Mouse (Mus musculus) monocyte, adult 2 months (primary cell): ENCODE data around the gene 2610301B20Rik.
"Not testable (repeated sequence)": the region's sequence is repeated elsewhere in the genome, so short reads cannot be mapped to it uniquely, and the experiment has no call there.

ENCODE experiments used
- DNase-seq, 2 experiments: peaks; one replicate each; pipeline ENCODE4 v3.0.0; 2022; ENCODE audit warnings: low spot score in 2 of 2, low read depth in 1 of 2

The 2610301B20Rik gene

GRCm38 (mm10) chr4:10905234-10905801 lies 31.0 kb downstream of the 2610301B20Rik start:
- no peak for DNase-seq

- not testable (repeated sequence) for DNase-seq
Measured at GRCm38 (mm10) chr4:10911417-10911816, 37.1 kb downstream of the 2610301B20Rik start.

- DNase-seq = no peak
Measured at GRCm38 (mm10) chr4:10911909-10912478, 37.7 kb downstream of the 2610301B20Rik start.

GRCm38 (mm10) chr4:10912611-10913301 lies 38.5 kb downstream of the 2610301B20Rik start:
- peak; percentile 58 to 79 for DNase-seq

GRCm38 (mm10) chr4:10913409-10913808 lies 39.1 kb downstream of the 2610301B20Rik start:
- DNase-seq = no peak

DNA sequence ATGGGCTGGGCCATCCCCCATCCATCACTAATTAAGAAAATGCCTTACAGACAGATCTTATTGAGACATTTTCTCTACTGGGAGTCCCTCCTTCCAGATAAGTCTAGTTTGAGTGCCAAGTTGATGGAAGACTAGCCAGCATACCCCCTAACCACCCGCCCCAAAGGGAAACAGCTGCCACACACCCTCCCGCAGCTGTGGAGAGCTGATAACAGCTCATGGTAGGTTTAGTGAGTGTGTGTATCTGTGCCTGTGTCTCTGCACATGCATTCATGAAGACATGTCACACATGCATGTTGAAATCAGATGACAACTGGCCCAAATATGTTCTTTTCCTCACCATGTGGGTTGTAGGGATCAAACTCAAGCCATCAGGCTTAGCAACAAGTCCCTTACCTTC lies 40.5 kb downstream of the 2610301B20Rik start:
- no peak for DNase-seq

DNA sequence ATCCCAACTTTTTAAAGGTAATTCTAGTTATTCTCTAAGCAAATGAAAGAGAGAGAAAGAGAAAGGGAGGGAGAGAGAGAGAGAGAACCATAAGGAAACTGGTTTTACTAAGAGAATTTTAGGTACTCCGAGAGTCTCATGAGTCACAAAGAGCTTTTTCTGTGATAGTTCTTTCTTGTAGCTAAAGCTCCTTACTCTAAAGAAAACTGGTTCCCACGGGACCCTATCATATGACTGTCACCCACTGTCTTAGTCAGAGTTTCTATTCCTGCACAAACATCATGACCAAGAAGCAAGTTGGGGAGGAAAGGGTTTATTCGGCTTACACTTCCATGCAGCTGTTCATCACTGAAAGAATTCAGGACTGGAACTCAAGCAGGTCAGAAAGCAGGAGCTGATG lies 41.0 kb downstream of the 2610301B20Rik start:
- no peak for DNase-seq

DNA sequence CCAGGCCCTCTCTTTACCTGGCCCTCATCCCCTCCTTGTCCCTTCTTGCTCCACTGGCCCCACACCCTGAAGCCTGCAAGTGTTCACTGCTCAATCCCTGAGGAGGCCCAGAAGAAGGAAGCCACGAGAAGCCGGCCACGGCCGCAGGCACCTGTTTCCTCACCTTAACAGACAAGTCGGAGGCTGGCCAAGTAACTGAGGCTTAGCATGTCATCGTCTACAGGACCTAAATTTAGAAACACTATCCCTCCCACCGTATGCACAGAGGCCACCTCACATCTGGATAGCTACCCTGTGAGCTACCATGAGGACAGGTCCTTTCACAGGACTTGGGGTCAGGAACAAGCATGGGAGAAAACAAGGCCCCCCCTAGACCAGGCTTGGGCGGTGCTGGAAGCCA lies 44.1 kb downstream of the 2610301B20Rik start:
- no peak for DNase-seq

GRCm38 (mm10) chr4:10919097-10919496 lies 44.8 kb downstream of the 2610301B20Rik start:
- no peak for DNase-seq

DNA sequence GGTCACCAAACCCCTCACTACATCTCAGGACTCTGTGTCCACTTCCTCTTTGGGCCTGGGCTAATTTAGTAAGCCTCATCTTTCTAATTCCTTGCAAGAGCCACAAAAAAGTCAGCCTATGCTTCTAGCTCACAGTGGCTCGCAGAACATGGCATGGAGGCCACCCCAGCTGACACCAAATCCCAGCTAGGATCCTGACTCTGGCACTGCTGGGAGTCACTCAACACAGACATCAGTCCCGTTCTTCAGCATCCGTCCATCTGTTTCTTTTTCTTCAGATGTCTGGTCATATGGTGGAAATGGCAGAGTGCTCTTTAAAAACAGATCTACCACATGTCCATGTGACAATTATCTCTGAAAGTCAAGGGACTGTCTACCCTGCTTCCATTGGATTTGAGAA lies 45.2 kb downstream of the 2610301B20Rik start:
- no peak for DNase-seq

GRCm38 (mm10) chr4:10919987-10920386 lies 45.7 kb downstream of the 2610301B20Rik start:
- no peak for DNase-seq

- peak in 1 of 2 experiments; percentile 10 for DNase-seq
Measured at GRCm38 (mm10) chr4:10920622-10921021, 46.3 kb downstream of the 2610301B20Rik start.

GRCm38 (mm10) chr4:10923180-10923579 lies 48.9 kb downstream of the 2610301B20Rik start:
- DNase-seq = peak; percentile 79 to 84

- no peak for DNase-seq
Measured at GRCm38 (mm10) chr4:10924140-10924539, 49.8 kb downstream of the 2610301B20Rik start.

GRCm38 (mm10) chr4:10924541-10924940 lies 50.2 kb downstream of the 2610301B20Rik start:
- no peak for DNase-seq

DNA sequence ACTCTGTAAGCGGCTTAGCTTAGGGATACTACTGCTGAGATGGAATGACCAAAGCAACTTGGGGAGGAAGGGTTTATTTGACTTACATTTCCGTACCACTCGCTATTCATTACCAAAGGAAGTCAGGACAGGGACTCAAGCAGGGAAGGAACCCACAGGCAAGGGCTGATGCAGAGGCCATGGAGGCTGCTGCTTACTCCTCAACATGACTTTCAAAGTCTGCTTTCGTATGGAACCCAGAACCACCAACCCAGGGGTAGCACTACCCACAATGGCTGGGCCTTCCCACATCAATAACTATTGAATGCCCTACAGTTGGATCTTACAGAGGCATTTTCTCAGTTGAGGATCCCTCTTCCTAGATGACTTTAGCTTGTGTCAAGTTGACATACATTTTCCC lies 52.1 kb downstream of the 2610301B20Rik start:
- DNase-seq = no peak

DNA sequence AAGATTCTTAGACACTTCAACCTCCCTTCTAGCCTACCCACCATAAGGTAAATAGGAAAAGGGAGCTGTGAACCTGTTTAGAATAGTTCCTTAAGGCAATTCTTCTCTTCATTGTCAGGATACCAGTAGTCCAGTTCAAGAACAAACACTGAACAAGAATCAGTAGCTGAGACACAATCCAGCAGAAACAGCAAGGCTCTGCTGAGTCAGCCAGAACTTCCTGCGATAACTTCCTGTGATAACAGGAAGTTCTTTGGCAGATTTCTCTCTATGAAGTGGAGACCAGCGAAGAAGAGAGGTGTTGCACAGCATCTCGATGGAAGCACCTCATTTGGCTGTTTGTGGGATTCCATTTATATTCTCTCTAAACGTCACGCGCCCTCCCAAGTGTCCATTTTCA lies 53.9 kb downstream of the 2610301B20Rik start:
- DNase-seq = no peak

GRCm38 (mm10) chr4:10929726-10930125 lies 55.4 kb downstream of the 2610301B20Rik start:
- DNase-seq = no peak

GRCm38 (mm10) chr4:10931040-10931439 lies 56.7 kb downstream of the 2610301B20Rik start:
- DNase-seq = no peak

DNA sequence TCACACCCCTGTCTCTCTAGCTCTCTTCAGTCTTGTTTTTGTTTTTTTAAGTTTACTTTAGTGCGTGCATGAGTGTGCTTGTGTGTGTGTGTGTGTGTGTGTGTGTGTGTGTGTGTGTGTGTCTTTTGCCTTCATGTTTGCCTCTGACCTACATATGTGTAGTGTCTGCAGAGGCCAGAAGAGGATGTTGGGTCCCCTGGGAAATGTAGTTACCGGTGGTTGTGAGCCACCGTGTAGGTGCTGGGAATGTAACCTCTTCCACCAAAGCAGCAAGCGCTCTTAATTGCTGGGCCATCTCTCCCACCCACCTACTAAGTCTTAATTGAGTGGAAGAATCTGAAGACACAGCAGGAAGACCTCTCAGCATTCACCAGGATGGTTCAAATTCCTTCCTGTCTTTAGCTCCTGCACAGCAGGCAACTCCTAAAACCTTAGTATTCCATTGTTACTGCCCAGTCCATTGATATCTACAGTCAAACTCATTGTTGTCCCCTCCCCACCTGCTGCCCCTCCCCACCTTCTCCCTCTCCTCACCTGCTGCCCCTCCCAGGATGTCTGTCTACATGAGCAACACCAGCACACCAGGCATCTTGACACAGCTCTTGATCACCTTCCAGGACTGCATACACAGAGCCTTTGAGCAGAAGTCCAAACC lies 57.9 kb downstream of the 2610301B20Rik start:
- DNase-seq = no peak

DNA sequence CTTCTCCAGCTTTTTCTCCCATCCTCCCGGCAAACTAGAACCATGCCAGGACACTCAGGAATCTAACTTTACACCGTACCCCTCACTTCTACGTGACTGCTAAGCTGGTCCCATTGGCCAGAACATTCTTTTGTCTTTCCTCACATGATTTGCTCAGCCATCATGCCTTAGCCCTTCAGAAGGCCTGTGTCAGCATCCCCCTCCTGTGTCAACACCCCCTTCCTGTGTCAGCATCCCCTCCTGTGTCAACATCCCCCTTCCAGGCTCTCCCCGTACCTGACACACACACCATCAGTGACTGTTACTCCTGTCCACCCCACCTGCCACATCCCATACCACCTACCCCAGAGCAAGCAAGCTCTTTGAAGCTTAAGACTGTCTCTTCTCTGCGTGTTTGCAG lies 58.5 kb downstream of the 2610301B20Rik start:
- DNase-seq = no peak

DNA sequence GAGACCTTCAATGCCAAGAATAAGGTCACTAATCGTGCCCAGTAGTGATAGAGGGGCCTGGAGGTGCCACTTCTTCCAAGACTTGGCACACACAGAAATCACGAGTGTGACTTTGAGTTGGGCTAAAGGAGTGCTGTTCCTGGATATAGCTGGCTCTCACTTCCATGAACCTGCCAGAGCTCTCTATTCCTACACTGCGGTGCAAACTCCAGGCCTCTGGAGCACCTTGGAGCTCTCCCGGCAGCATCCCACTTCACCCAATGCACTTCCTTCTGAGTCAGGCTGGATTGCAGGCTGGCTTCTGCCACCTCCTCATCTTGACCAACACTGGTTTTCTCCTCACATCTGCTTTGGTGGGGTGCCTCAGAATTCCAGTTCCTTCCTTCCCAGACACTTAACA lies 62.5 kb downstream of the 2610301B20Rik start:
- no peak for DNase-seq
